Mouse (Mus musculus) thymus, adult 2 months (tissue): Measurements from ENCODE around the gene Cacna1d.

Source experiments
- CTCF ChIP-seq: fragments of 200-500 bp; IDR thresholded peaks from 2 replicates; pipeline ENCODE4 v1.5.1; 2012; ENCODE audit warnings: mild to moderate bottlenecking, control low read depth, low read length, moderate library complexity, borderline replicate concordance; ENCODE audit not compliant: control insufficient read depth, poor library complexity, insufficient read depth; ENCODE audit errors: extremely low read depth
- POLR2A ChIP-seq: fragments of 200-500 bp; IDR thresholded peaks from 2 replicates; pipeline ENCODE4 v1.6.1; 2012; ENCODE audit warnings: mild to moderate bottlenecking, low read length, control low read depth, moderate library complexity; ENCODE audit not compliant: control insufficient read depth, poor library complexity, insufficient read depth; ENCODE audit errors: extremely low read depth

DNA sequence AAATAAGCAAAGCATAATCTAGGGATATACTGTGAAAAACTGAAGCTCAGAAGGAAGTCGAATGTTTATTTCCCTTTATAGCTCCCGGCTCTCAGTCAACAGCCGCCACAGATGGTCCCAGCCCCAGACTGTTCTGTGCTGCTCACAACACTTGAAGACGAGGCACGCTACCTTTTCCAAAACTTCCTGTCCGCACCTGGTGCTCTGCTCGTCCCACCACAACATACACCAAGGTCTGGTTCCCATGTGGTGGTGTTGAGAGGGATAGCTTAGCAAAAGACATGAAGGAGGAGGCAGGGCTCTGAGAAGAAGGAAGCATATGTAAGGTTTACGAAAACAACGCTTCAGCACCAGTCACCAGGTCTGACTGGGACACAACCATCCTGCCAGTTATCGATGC lies 207.2 kb downstream of the Cacna1d start:
- TF ChIP-seq CTCF (no peak), POLR2A (no peak)
